Mouse (Mus musculus) ovary, adult 18-20 months (tissue): Measurements from ENCODE around the gene Cldn20.

ENCODE experiments used
- DNase-seq: peaks from one replicate; pipeline ENCODE4 v3.0.0; 2022; ENCODE audit warnings: low spot score, mixed read lengths

Gene Cldn20

DNA sequence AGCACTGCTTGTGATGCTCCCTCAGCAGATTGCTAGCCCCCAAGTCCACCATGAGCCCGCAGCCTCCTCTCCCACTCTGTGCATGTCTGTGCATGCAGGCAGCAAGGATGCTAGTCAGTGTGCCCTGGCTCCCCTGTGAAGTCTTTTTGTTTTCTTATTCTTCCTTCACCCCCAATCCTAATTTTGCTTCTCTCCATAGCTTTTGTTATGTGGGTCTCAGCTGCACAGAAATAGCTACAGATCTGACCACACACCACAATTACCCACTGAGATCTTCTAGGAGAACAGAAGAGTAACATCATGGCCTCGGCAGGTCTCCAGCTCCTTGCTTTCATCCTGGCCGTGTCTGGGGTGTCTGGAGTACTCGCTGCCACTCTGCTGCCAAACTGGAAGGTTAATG lies at the start of gene Cldn20:
TSS of gene Cldn20 (plus strand) at position 301 of the 400 bp plus-strand sequence.
- DNase-seq = no peak

DNA sequence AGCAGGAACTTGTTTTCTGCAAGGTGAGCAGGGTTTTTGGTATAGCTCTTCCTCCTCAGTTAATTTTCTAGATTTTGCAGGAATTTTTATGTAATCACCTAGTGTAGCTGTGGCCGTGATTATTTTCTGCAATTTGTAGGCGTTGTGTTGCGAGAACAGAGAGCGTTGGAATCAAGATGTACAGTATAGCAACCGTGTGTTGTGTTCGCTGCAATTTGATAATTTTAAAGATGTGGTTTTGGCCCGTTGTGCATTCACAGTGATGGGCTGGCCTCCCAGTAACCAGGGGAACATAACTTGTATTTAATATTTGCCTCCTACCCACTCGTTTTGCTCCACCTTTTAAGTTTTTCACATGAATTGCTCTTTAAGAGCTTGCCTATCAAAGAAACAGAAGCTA lies 49.3 kb upstream of the Cldn20 start:
- DNase-seq = no peak

GRCm38 (mm10) chr17:3485851-3486250 lies 46.5 kb upstream of the Cldn20 start:
- DNase-seq = no peak

DNA sequence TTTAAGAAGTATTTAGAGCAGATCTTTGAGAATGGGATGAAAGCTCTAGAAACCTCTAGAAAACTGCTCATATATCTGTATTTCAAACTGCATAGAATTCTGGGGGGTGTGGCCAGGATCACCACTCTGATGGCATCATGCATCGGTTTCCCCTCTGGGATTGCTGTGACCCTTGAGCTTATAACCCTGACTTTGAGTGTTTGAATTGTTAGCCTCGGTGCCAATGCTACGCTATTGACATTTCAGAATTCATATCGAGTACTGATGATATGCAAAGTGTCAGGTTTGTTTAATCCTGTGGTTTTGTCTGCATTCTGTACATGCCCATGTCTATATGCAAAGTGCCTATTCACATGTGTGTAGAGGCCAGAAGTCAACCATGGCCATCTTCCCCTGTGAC lies 45.1 kb upstream of the Cldn20 start:
- no peak for DNase-seq

GRCm38 (mm10) chr17:3487721-3488601 lies 44.4 kb upstream of the Cldn20 start:
- DNase-seq = no peak

- DNase-seq = no peak
These were observed 42.0 kb upstream of the Cldn20 start for GRCm38 (mm10) chr17:3490216-3490895.

- DNase-seq = no peak
These were observed 41.3 kb upstream of the Cldn20 start for GRCm38 (mm10) chr17:3491065-3491464.

DNA sequence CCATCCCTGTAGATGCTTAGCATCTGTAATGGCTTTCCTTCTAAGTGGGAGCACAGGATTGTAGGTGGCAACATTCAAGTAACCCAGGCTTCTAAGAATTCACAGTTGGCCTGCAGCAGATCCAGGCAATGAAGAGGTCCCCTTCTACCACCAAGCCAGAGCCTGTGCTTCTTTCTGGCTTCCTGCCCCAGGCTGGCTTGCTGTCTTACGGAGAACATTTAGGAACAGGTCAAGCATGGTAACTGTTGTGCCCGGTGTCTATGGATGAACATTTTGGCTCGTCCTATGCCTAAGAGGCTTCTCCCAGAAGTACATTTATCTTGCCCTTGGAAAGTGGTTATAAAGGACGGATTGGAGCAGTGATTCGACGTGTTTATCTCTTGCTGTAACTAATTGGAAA lies 40.7 kb upstream of the Cldn20 start:
- no peak for DNase-seq

DNA sequence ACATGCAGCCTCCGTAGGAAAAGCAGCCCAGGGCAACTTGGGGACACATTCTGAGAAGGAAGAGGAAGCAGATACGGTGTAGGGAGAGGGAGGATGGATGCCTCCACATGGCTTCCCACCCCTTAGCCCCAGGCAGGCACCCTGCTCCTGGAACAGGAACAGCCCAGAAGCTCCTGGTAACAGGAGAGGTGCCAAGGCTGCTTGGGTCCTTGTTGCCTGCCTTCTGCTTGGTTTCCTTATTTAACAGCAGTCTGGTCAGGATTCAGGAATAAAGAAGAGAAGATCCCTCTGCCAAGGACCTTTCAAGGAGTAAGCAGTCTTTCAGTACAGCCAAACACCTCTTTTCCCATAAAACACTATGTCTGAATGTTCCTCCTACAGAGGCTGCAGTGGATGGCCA lies 36.8 kb upstream of the Cldn20 start:
- no peak for DNase-seq

DNA sequence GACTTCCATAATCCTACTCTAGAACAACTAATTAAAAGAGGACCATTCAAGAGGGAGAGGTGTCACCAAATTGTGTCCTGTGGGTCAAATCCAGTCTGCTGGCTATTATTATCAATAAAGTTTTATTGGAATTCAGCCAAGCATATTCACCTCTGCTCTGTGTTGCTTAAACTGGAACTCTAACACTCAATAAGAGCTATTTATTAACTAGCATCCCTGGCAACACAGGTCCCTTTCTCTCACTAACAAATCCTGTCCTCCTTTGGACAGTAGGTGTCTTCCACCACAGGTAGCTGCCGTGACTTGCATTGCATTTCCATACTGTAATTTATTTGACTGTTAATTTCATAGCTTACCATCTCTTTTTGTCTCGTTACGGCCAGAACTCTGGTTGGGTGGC lies 36.3 kb upstream of the Cldn20 start:
- no peak for DNase-seq

DNA sequence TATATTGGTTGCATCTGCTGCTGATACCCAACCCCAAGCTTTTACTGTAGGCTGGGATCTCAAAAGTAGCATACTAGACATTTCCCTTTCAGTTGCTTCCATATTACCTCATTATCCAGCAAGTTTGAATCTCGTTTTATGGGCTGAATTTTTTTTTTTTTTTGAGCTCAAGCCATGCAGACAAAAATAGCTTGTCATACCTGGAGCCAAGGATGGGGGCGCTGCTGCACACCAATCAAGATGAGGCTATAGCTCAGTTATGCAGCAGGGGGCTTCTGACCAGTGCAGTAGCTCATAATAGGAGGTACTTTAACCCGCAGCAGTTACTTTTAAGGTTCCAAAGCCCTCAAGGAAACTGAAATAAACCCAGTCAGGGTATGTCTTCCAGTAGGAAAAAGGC lies 34.3 kb upstream of the Cldn20 start:
- DNase-seq = no peak

GRCm38 (mm10) chr17:3498580-3498979 lies 33.8 kb upstream of the Cldn20 start:
- DNase-seq = no peak

- no peak for DNase-seq
These were observed 32.9 kb upstream of the Cldn20 start for GRCm38 (mm10) chr17:3499468-3499867.

GRCm38 (mm10) chr17:3500076-3500475 lies 32.3 kb upstream of the Cldn20 start:
- no peak for DNase-seq

- DNase-seq = no peak
These were observed 31.4 kb upstream of the Cldn20 start for GRCm38 (mm10) chr17:3500936-3501335.

DNA sequence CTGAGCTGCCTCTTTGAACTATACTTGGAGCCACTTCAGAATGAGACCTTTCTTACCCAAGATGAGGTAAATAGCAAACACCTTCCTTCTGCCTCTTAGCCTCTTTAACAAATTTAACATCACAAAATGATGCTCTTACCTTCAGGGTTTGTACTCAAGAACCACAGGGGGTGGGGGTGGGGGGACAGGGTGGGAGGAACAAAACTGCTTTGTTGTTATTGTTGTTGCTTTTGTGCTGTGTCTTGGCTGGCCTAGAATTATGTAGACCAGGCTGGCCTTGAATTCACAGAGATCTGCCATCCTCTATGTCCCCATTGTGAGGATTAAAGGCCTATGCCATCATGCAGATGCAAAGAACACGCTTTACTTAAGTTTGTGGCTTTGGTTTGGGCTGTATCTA lies 26.6 kb upstream of the Cldn20 start:
- DNase-seq = no peak

DNA sequence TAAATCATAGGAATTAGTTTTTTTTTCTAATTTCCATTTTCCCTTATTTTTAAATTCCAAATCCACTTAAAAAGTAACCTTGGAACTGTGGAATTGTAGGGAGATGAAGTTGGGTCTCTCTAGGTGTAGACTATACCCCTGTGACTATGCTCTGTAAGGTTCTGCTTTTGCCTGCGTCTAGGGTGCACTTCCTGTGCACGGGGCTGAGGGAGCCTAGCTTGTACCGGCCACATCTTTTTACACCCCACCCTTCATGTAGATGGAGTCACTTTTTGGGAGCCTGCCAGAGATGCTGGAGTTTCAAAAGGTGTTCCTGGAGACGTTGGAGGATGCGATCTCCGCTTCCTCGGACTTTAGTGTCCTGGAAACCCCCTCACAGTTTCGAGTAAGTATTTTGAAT lies 25.8 kb upstream of the Cldn20 start:
- DNase-seq = no peak

GRCm38 (mm10) chr17:3509841-3510240 lies 22.5 kb upstream of the Cldn20 start:
- DNase-seq = peak; percentile 28

DNA sequence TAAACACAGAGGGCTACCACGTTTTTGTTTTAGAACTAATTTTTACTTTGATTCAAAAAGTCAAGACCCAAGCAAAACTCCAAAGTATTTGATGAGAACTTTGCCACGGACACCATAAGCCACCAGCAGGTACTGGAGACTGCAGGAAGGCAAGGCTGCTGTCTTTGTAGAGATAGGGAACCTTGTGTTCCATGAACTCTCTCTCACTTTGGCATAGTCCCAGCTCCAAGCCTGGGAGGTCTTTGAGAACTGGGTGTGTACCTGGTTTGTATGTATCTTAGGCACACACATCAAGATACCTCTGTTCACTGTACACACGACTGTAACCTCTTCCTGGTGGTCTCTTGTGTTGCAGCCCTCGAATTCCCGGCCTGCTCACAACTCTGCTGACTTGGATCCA lies 18.0 kb upstream of the Cldn20 start:
- no peak for DNase-seq

DNA sequence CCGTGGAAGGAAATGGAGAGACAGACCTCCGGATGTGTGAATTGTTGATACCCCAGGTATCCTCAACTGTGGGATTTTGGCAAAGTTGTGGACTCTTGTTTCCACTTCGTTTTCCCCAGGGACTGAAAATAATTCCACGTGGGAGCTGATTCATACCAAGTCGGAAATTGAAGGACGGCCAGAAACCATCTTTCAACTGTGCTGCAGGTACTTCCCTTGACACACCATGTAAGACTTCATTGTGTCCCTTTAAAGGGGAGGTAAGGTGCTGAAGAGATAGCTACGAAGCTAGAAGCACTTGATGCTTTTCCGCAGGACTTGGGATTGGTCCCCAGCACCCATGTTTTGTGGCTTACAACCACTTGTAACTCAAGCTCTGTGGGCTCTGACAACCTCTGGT lies 16.5 kb upstream of the Cldn20 start:
- DNase-seq = no peak

DNA sequence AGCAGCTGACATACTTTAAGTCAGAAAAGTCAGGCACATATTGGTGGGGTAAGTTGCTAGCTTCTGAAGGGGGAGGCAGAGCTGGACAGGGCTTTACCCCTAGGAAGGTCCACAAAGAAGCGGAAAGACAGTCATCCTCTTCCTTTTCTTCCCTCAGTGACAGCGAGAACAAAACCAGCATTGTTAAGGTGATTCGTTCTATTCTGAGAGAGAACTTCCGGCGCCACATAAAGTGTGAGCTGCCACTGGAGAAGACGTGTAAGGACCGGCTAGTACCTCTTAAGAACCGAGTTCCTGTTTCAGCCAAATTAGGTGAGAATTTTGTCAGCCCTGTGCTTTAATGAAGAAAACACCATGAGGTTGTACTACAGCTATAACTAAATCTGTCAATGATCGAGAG lies 15.9 kb upstream of the Cldn20 start:
- no peak for DNase-seq

DNA sequence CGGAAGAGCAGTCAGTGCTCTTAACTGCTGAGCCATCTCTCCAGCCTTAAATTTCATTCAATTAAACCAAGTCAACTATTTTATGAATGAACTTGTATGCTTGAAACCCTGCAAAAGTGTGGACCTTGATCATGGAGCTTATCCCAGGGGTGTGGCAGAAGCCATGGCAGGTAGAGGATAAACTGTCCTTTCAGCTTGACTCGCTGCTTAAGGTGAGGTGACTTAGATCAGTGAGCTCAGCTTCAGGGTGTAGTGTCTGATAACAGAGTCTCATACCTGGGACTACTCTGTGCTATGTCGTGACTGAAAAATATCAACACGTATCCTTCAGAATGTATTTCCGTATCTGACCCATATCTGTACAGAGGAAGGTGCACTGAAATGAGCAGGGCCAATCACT lies 12.0 kb upstream of the Cldn20 start:
- DNase-seq = no peak

GRCm38 (mm10) chr17:3527841-3528471 lies 4.4 kb upstream of the Cldn20 start:
- DNase-seq = no peak
